Comparison of ENCODE assay signal across 9 mouse cellular contexts in the genomic region with DNA sequence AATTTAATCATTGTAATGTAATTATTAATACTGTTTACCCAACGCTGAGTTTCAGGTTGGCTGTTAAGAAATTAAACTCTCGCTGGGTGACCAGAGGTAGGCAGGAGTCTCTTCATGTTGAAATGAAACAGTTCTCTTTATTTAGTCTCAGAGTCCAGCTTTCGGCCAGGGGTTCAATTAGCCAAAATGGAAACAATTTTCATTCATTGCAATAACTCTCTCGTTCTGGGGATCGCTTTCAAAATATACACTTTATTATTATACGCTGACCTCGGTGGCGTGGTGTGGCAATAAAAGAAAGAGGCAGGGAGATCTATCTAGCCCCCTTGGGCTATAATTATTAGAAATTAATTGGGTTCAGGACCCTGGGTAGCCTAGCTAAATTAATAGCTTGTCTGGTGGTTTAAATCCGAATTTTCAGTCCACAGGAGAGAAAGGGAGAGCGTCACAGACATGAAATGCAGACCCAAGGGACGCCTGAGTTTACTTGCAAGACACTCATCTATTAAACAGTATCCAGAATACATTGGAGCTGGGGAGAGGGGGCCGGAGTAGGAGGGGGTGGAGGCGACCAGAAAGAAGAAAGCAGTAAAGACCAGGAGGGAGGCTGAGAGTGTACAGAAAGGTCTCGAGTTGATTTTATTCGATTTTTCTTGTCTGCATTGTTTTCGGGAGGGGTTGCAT. TPM values are rescaled to one million over a fixed set of nuclear protein-coding genes. Genes with fewer than 3 reads are reported as not detected.
DNase-seq lines count a peak whose midpoint lies in the region; ATAC-seq and TF ChIP-seq lines count a peak whose summit lies in the region.
"Had no signal": no experiment of that assay in that cellular context is flagged by ENCODE, and none has a peak within 500 bp of the region (broad histone marks: within the 10 kb centered on the region; RNA-seq: fewer than 3 reads in every experiment).

No protein-coding gene starts in this region.

- no peaks in the 10 kb centered on the region for H3K9me3 ChIP-seq in forebrain, embryonic 14.5 days (replicated peaks; ENCODE audit: control insufficient read depth, low read length)
- H3K9me3 ChIP-seq in intestine, postnatal 0 days (ENCODE audit: control insufficient read depth) = no peaks in the 10 kb centered on the region
- no peaks in the 10 kb centered on the region for H3K9me3 ChIP-seq in neural tube, embryonic 13.5 days

- no peak for DNase-seq in layer of hippocampus, adult 2 months (ENCODE audit: low spot score in 2 of 2)
- no peak for DNase-seq in layer of hippocampus, adult 9-10 months (ENCODE audit: low spot score)
- no peak for DNase-seq in forebrain, embryonic 14.5 days (ENCODE audit: low spot score)
- DNase-seq in left cerebral cortex, adult 11 months (ENCODE audit: low spot score) = no peak
- no peak for DNase-seq in ovary, postnatal 14 days (ENCODE audit: low spot score)
- DNase-seq in adrenal gland, adult 2 months = no peak

- 0 out of 2 replicates have a peak, but pooled peaks cover 4% of the 10 kb centered on the region for H3K4me1 ChIP-seq in forebrain, embryonic 14.5 days (ENCODE audit: control insufficient read depth, insufficient read depth, low read length)
- peaks cover 4% of the 10 kb centered on the region; the same call in 1 of the 2 replicates for H3K4me1 ChIP-seq in intestine, postnatal 0 days (replicated peaks; ENCODE audit: control insufficient read depth, insufficient read depth, low read length)
- H3K4me1 ChIP-seq in neural tube, embryonic 13.5 days (replicated peaks) = peaks cover 40% of the 10 kb centered on the region

- no peaks in the 10 kb centered on the region for H3K36me3 ChIP-seq in forebrain, embryonic 14.5 days (ENCODE audit: control insufficient read depth, insufficient read depth, low read length)
- no peaks in the 10 kb centered on the region for H3K36me3 ChIP-seq in intestine, postnatal 0 days (ENCODE audit: control insufficient read depth, insufficient read depth)
- H3K36me3 ChIP-seq in neural tube, embryonic 13.5 days = no peaks in the 10 kb centered on the region

- H3K27me3 ChIP-seq in forebrain, embryonic 14.5 days (replicated peaks; ENCODE audit: control insufficient read depth, insufficient read depth, low read length) = peaks cover 53% of the 10 kb centered on the region
- peaks cover 91% of the 10 kb centered on the region for H3K27me3 ChIP-seq in intestine, postnatal 0 days (replicated peaks; ENCODE audit: control insufficient read depth, insufficient read depth, low read length)
- H3K27me3 ChIP-seq in neural tube, embryonic 13.5 days = peaks cover 95% of the 10 kb centered on the region

- no peak for ATAC-seq in forebrain, embryonic 14.5 days
- ATAC-seq in intestine, postnatal 0 days = no peak
- ATAC-seq in neural tube, embryonic 13.5 days (ENCODE audit: low read depth) = no peak

- peak overlapping the region; percentile 31; the same call in 1 of the 2 replicates for H3K4me3 ChIP-seq in layer of hippocampus, adult 2 months
- peak overlapping the region; percentile 22; the same call in 1 of the 2 replicates for H3K4me3 ChIP-seq in forebrain, embryonic 14.5 days (ENCODE audit: low read depth, low read length)
- H3K4me3 ChIP-seq in intestine, postnatal 0 days (ENCODE audit: low read depth, low read length) = peak overlapping the region; percentile 36; the same call in 1 of the 2 replicates
- H3K4me3 ChIP-seq in neural tube, embryonic 13.5 days = peak overlapping the region; percentile 35
- H3K4me3 ChIP-seq: myocyte had no signal

- H3K4me2 ChIP-seq in forebrain, embryonic 14.5 days (ENCODE audit: low read length) = peak overlapping the region; percentile 49
- peak overlapping the region; percentile 58 for H3K4me2 ChIP-seq in intestine, postnatal 0 days (replicated peaks; ENCODE audit: low read depth)
- peak overlapping the region; percentile 61 for H3K4me2 ChIP-seq in neural tube, embryonic 13.5 days

- H3K9ac ChIP-seq in forebrain, embryonic 14.5 days (ENCODE audit: low read length) = no peak overlapping the region
- H3K9ac ChIP-seq in intestine, postnatal 0 days (ENCODE audit: low read depth, low read length) = no peak overlapping the region
- no peak overlapping the region for H3K9ac ChIP-seq in neural tube, embryonic 13.5 days

- no peak for TF ChIP-seq CTCF in layer of hippocampus, adult 2 months (conservative IDR thresholded peaks at IDR 0.05)
- no peak for TF ChIP-seq CTCF in intestine, postnatal 0 days (IDR thresholded peaks at IDR 0.05; ENCODE audit: low read depth)

- no peak overlapping the region for H3K27ac ChIP-seq in layer of hippocampus, adult 2 months
- no peak overlapping the region for H3K27ac ChIP-seq in forebrain, embryonic 14.5 days (ENCODE audit: low read depth, low read length)
- H3K27ac ChIP-seq in intestine, postnatal 0 days (ENCODE audit: low read depth, low read length) = no peak overlapping the region
- H3K27ac ChIP-seq in neural tube, embryonic 13.5 days (replicated peaks) = no peak overlapping the region

- 2% methylated on average over 16 of the region's 16 CpGs for WGBS in forebrain, embryonic 14.5 days
- 16% methylated on average over 16 of the region's 16 CpGs for WGBS in intestine, postnatal 0 days
- 3% methylated on average over 16 of the region's 16 CpGs for WGBS in neural tube, embryonic 13.5 days

RNA-seq across cellular contexts. Expression of gene Mecom, which starts 34.4 kb away (rescaled TPM):
- total RNA-seq in layer of hippocampus, adult 2 months (2021) = 1 to 10 TPM; 3.3 to 3.5 TPM
- 3.2 and 4.0 TPM in 2 replicates for polyA plus RNA-seq in forebrain, embryonic 14.5 days (2014; fragmentation: Nextera tagmentation; extraction: Ambion mirVana)
- polyA plus RNA-seq in intestine, postnatal 0 days (2015; fragmentation: Nextera tagmentation; extraction: Ambion mirVana) = 7.7 and 9.4 TPM in 2 replicates
- polyA plus RNA-seq in neural tube, embryonic 13.5 days (2015; fragmentation: Nextera tagmentation; extraction: Ambion mirVana) = 8.9 and 11.6 TPM in 2 replicates
- total RNA-seq in adrenal gland, adult 2 months (2021) = 10 to 100 TPM in 1 of 2 experiments, 1 to 10 TPM in 1; 4.4 to 10.7 TPM
- 0.52 and 0.55 TPM in 2 replicates for polyA plus RNA-seq in adrenal gland, adult 2 months (2012; rRNA removed)
